Mouse (Mus musculus): Measurements from ENCODE around the gene Inka2.

GRCm38 (mm10) chr3:105710246-105710645 is 5.8 kb downstream of the Inka2 start:
- TF ChIP-seq CTCF (IDR thresholded peaks at IDR 0.05; ENCODE audit: low read depth): no peak
- no peak for TF ChIP-seq EP300 (optimal IDR thresholded peaks at IDR 0.05)

Data from stomach, postnatal 0 days (tissue).